Mouse (Mus musculus): ENCODE measurements around the gene Dlx5. TPM values are rescaled to one million over a fixed set of nuclear protein-coding genes. Genes with fewer than 3 reads are reported as not detected.

Dlx5 gene
- 33.9 and 42.5 TPM in 2 replicates for polyA plus RNA-seq (2016; fragmentation: Nextera tagmentation; extraction: Ambion mirVana)

GRCm38 (mm10) chr6:6881638-6882190, at the start of gene Dlx5:
Gene Dlx5, minus strand, starts transcription at chr6:6882085.
- Histone ChIP-seq H3K9ac (replicated peaks) (peak within 1 kb of the TSS; percentile 73), H3K4me1 (replicated peaks) (peaks cover 47% of the 10 kb centered on the region), H3K27me3 (peaks cover 70% of the 10 kb centered on the region), H3K36me3 (0 out of 2 replicates have a peak, but pooled peaks cover 6% of the 10 kb centered on the region), H3K4me2 (peak within 1 kb of the TSS; percentile 86), H3K27ac (peak within 1 kb of the TSS; percentile 82), H3K9me3 (no peaks in the 10 kb centered on the region), H3K4me3 (replicated peaks) (peak within 1 kb of the TSS; percentile 67)
- peak; percentile 63 for ATAC-seq (ENCODE audit: insufficient number of reproducible peaks, insufficient read depth, low FRiP score, low TSS enrichment, low read depth)
- 0% methylated on average over 40 of the region's 42 CpGs for WGBS

- no peaks in the 10 kb centered on the region for H3K36me3 ChIP-seq
- H3K27me3 ChIP-seq, result no peaks in the 10 kb centered on the region
- no peak overlapping the region for H3K9ac ChIP-seq (replicated peaks)
- ATAC-seq (ENCODE audit: insufficient number of reproducible peaks, insufficient read depth, low FRiP score, low TSS enrichment, low read depth), result no peak
- no peak overlapping the region for H3K4me3 ChIP-seq (replicated peaks)
- no peak overlapping the region for H3K4me2 ChIP-seq
- H3K9me3 ChIP-seq, result no peaks in the 10 kb centered on the region
- no peak overlapping the region for H3K27ac ChIP-seq
- H3K4me1 ChIP-seq (replicated peaks), result 0 out of 2 replicates have a peak, but pooled peaks cover 3% of the 10 kb centered on the region
- WGBS, result 86% methylated on average over 4 of the region's 4 CpGs
Measured at GRCm38 (mm10) chr6:6931507-6931906, 49.6 kb upstream of the Dlx5 start.

GRCm38 (mm10) chr6:6930831-6931230, 48.9 kb upstream of the Dlx5 start:
- Histone ChIP-seq H3K36me3 (no peaks in the 10 kb centered on the region), H3K9ac (replicated peaks) (no peak overlapping the region), H3K4me1 (replicated peaks) (0 out of 2 replicates have a peak, but pooled peaks cover 3% of the 10 kb centered on the region), H3K9me3 (no peaks in the 10 kb centered on the region), H3K4me3 (replicated peaks) (no peak overlapping the region), H3K27me3 (no peaks in the 10 kb centered on the region), H3K4me2 (no peak overlapping the region), H3K27ac (no peak overlapping the region)
- WGBS, result 91% methylated on average over 4 of the region's 4 CpGs
- no peak for ATAC-seq (ENCODE audit: insufficient number of reproducible peaks, insufficient read depth, low FRiP score, low TSS enrichment, low read depth)

GRCm38 (mm10) chr6:6925264-6925663, 43.4 kb upstream of the Dlx5 start:
- Histone ChIP-seq H3K4me3 (replicated peaks) (no peak overlapping the region), H3K27me3 (no peaks in the 10 kb centered on the region), H3K9me3 (no peaks in the 10 kb centered on the region), H3K4me2 (no peak overlapping the region), H3K36me3 (no peaks in the 10 kb centered on the region), H3K4me1 (replicated peaks) (0 out of 2 replicates have a peak, but pooled peaks cover 3% of the 10 kb centered on the region), H3K9ac (replicated peaks) (no peak overlapping the region), H3K27ac (no peak overlapping the region)
- ATAC-seq (ENCODE audit: insufficient number of reproducible peaks, insufficient read depth, low FRiP score, low TSS enrichment, low read depth), result no peak
- 27% methylated on average over 1 of the region's 1 CpGs for WGBS

- H3K36me3 ChIP-seq, result no peaks in the 10 kb centered on the region
- H3K4me1 ChIP-seq (replicated peaks), result no peaks in the 10 kb centered on the region
- 0 out of 2 replicates have a peak, but pooled peaks cover 4% of the 10 kb centered on the region for H3K27me3 ChIP-seq
- H3K4me3 ChIP-seq (replicated peaks), result no peak overlapping the region
- H3K9ac ChIP-seq (replicated peaks), result no peak overlapping the region
- no peak overlapping the region for H3K4me2 ChIP-seq
- 93% methylated on average over 4 of the region's 4 CpGs for WGBS
- H3K9me3 ChIP-seq, result no peaks in the 10 kb centered on the region
- H3K27ac ChIP-seq, result no peak overlapping the region
- ATAC-seq (ENCODE audit: insufficient number of reproducible peaks, insufficient read depth, low FRiP score, low TSS enrichment, low read depth), result no peak
Measured at GRCm38 (mm10) chr6:6917334-6917733, 35.4 kb upstream of the Dlx5 start.

GRCm38 (mm10) chr6:6915526-6915915, 33.6 kb upstream of the Dlx5 start:
- no peak for ATAC-seq (ENCODE audit: insufficient number of reproducible peaks, insufficient read depth, low FRiP score, low TSS enrichment, low read depth)
- no peaks in the 10 kb centered on the region for H3K9me3 ChIP-seq
- H3K4me3 ChIP-seq (replicated peaks), result no peak overlapping the region
- 59% methylated on average over 9 of the region's 9 CpGs for WGBS
- H3K9ac ChIP-seq (replicated peaks), result no peak overlapping the region
- H3K4me1 ChIP-seq (replicated peaks), result no peaks in the 10 kb centered on the region
- H3K27me3 ChIP-seq, result 0 out of 2 replicates have a peak, but pooled peaks cover 4% of the 10 kb centered on the region
- no peaks in the 10 kb centered on the region for H3K36me3 ChIP-seq
- H3K27ac ChIP-seq, result no peak overlapping the region
- no peak overlapping the region for H3K4me2 ChIP-seq

GRCm38 (mm10) chr6:6914849-6915525, 33.1 kb upstream of the Dlx5 start:
- 0 out of 2 replicates have a peak, but pooled peaks cover 4% of the 10 kb centered on the region for H3K27me3 ChIP-seq
- H3K4me3 ChIP-seq (replicated peaks), result no peak overlapping the region
- ATAC-seq (ENCODE audit: insufficient number of reproducible peaks, insufficient read depth, low FRiP score, low TSS enrichment, low read depth), result peak; percentile 52
- H3K27ac ChIP-seq, result peak overlapping the region; percentile 25; the same call in 1 of the 2 replicates
- no peaks in the 10 kb centered on the region for H3K9me3 ChIP-seq
- WGBS, result 38% methylated on average over 5 of the region's 5 CpGs
- no peaks in the 10 kb centered on the region for H3K36me3 ChIP-seq
- H3K9ac ChIP-seq (replicated peaks), result no peak overlapping the region
- H3K4me2 ChIP-seq, result no peak overlapping the region
- no peaks in the 10 kb centered on the region for H3K4me1 ChIP-seq (replicated peaks)

DNA sequence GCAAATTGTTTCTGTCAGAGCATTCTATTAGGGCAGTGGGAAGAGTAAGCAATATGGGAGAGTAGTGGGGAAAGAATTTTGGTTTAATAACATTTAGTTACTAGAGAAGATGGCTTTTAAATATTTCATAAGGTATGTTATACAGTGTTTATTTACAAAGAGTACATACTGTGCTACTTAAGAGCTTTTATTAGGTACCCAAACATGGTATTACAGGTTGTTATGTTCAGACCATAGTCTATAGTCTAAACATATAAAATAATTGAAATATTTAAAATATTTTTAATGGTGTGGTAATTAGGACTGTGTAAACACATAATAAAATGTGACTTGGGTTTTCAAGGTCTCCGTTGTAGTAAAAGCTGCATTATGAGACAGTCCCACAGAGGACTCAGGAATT, 32.4 kb upstream of the Dlx5 start:
- H3K27me3 ChIP-seq, result 0 out of 2 replicates have a peak, but pooled peaks cover 4% of the 10 kb centered on the region
- no peak overlapping the region for H3K4me2 ChIP-seq
- no peaks in the 10 kb centered on the region for H3K4me1 ChIP-seq (replicated peaks)
- no peak overlapping the region for H3K4me3 ChIP-seq (replicated peaks)
- WGBS, result 50% methylated on average over 1 of the region's 1 CpGs
- H3K9me3 ChIP-seq, result no peaks in the 10 kb centered on the region
- ATAC-seq (ENCODE audit: insufficient number of reproducible peaks, insufficient read depth, low FRiP score, low TSS enrichment, low read depth), result peak; percentile 73
- no peaks in the 10 kb centered on the region for H3K36me3 ChIP-seq
- H3K9ac ChIP-seq (replicated peaks), result no peak overlapping the region
- no peak overlapping the region for H3K27ac ChIP-seq

GRCm38 (mm10) chr6:6909586-6909985, 27.7 kb upstream of the Dlx5 start:
- Histone ChIP-seq H3K4me3 (replicated peaks) (no peak overlapping the region), H3K27me3 (no peaks in the 10 kb centered on the region), H3K9me3 (no peaks in the 10 kb centered on the region), H3K4me2 (no peak overlapping the region), H3K9ac (replicated peaks) (no peak overlapping the region), H3K4me1 (replicated peaks) (no peaks in the 10 kb centered on the region), H3K36me3 (no peaks in the 10 kb centered on the region), H3K27ac (no peak overlapping the region)
- ATAC-seq (ENCODE audit: insufficient number of reproducible peaks, insufficient read depth, low FRiP score, low TSS enrichment, low read depth), result no peak
- WGBS, result 67% methylated on average over 8 of the region's 8 CpGs

DNA sequence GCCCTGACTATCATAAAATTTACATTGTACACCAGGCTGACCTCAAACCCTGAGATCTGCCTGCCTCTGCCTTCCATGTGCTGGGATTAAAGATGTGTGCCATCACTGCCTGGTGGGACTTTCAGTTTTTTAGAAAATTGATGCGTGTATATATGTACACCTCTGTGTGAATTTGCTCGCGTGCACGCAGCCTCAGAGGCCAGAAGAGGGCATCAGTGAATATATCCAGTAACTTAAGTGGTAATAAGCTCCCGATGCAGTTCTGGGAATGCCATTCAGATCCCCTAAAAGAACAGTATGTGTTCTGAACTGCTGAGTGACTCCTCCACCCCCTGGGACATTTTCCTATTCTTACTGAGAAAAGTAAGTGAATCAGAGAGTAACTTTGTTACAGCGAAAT, 8.2 kb upstream of the Dlx5 start:
- H3K4me2 ChIP-seq, result no peak overlapping the region
- no peaks in the 10 kb centered on the region for H3K36me3 ChIP-seq
- H3K4me3 ChIP-seq (replicated peaks), result no peak overlapping the region
- no peak overlapping the region for H3K9ac ChIP-seq (replicated peaks)
- no peak overlapping the region for H3K27ac ChIP-seq
- no peaks in the 10 kb centered on the region for H3K4me1 ChIP-seq (replicated peaks)
- ATAC-seq (ENCODE audit: insufficient number of reproducible peaks, insufficient read depth, low FRiP score, low TSS enrichment, low read depth), result no peak
- no peaks in the 10 kb centered on the region for H3K9me3 ChIP-seq
- 70% methylated on average over 6 of the region's 6 CpGs for WGBS
- peaks cover 9% of the 10 kb centered on the region for H3K27me3 ChIP-seq

GRCm38 (mm10) chr6:6886225-6886624, 4.3 kb upstream of the Dlx5 start:
- Histone ChIP-seq H3K9ac (replicated peaks) (no peak overlapping the region), H3K27me3 (peaks cover 37% of the 10 kb centered on the region), H3K27ac (no peak overlapping the region), H3K9me3 (no peaks in the 10 kb centered on the region), H3K36me3 (no peaks in the 10 kb centered on the region), H3K4me3 (replicated peaks) (no peak overlapping the region), H3K4me2 (no peak overlapping the region), H3K4me1 (replicated peaks) (peaks cover 17% of the 10 kb centered on the region)
- no peak for ATAC-seq (ENCODE audit: insufficient number of reproducible peaks, insufficient read depth, low FRiP score, low TSS enrichment, low read depth)
- WGBS, result 87% methylated on average over 3 of the region's 3 CpGs

Data from limb, embryonic 12.5 days (tissue).